Mouse (Mus musculus) testis, adult 2 months (tissue): ENCODE measurements around the gene Clca3b. TPM values are rescaled to one million over a fixed set of nuclear protein-coding genes. Genes with fewer than 3 reads are reported as not detected.

Source experiments
- H3K27ac ChIP-seq: fragments of 200-500 bp; 2 replicates; pipeline ENCODE4 v1.5.1; 2012; ENCODE audit warnings: low read depth, low read length; ENCODE audit not compliant: control insufficient read depth, insufficient read depth
- H3K27me3 ChIP-seq: fragments of 200-500 bp; 2 replicates; pipeline ENCODE4 v1.6.1; 2012; ENCODE audit warnings: mild to moderate bottlenecking, low read length, moderate library complexity; ENCODE audit not compliant: control insufficient read depth, insufficient read depth
- H3K36me3 ChIP-seq: fragments of 200-500 bp; 2 replicates; pipeline ENCODE4 v1.6.1; 2012; ENCODE audit warnings: mild to moderate bottlenecking, low read length; ENCODE audit not compliant: control insufficient read depth, insufficient read depth
- H3K4me1 ChIP-seq: fragments of 200-500 bp; 2 replicates; pipeline ENCODE4 v1.6.1; 2012; ENCODE audit warnings: low read length; ENCODE audit not compliant: control insufficient read depth, insufficient read depth
- H3K4me3 ChIP-seq: fragments of 200-500 bp; 2 replicates; pipeline ENCODE4 v1.5.1; 2012; ENCODE audit warnings: low read depth, mild to moderate bottlenecking, low read length, moderate library complexity, mixed read lengths; ENCODE audit not compliant: control insufficient read depth
- CTCF ChIP-seq: fragments of 200-500 bp; IDR thresholded peaks from 2 replicates; pipeline ENCODE4 v1.5.1; 2012; ENCODE audit warnings: low read depth, mild to moderate bottlenecking, inconsistent platforms, low read length, moderate library complexity; ENCODE audit not compliant: control insufficient read depth, insufficient read depth, insufficient replicate concordance
- POLR2A ChIP-seq: fragments of 200-500 bp; IDR thresholded peaks from 2 replicates; pipeline ENCODE4 v1.6.1; 2012; ENCODE audit warnings: low read depth, mild to moderate bottlenecking, inconsistent platforms, low read length, moderate library complexity; ENCODE audit not compliant: control insufficient read depth
- polyA plus RNA-seq: library from polyadenylated mRNA; depleted of rRNA; stranded (reverse); fragments of >200 nt; gene quantifications from 2 replicates; pipeline ENCODE4 v1.2.3, GENCODE M21; 2012; rRNA removed

Clca3b gene
- polyA plus RNA-seq, 1 experiment = 0.02 TPM

DNA sequence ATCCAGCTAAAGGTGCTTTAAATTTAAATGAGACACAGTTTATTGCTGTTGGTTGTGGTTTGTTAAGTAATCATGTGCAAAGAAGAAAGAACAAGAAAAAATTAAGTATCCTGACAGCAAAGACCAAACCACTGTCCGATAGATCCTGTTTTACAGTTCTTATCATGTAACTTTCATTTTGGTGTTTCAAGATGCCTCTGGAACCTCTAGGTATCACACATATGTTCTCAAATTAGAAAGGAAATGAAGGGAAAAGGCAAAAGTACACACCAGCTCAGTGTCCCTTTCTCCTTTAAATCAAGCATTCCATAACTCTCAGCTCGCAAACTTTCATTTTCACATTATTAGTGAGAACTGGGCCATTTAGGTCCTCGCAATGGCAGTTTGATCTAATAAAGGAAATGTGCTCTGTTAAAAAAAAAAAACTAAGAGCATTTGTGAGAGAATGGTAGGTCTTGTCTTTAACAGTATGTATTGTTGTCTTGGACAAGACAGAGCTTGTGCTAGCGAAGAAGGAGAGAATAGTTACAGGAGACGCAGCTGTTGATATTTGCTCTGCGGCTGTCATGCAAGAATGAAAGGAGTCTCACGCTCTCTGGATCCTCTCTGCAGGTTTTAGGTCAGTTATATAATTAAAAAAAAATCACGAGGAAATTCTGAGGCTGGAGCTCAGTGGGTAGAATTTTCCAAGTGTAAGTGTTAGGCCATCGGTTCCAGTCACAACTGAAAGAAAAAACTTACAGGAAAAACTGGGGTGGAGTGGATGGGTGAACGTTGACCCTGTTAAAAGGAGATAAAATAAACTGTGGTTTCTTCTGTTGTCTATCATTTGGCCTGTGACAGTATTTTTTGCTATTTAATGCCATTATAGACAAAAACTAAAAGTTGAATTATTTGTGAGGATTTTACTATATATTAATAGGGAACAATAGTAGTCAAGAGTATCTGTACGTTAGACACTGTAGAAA lies 63.7 kb downstream of the Clca3b start:
- TF ChIP-seq POLR2A = no peak
- no peak for TF ChIP-seq CTCF
- no peaks in the 10 kb centered on the region for H3K27me3 ChIP-seq

More for the DNA sequence above, 63.7 kb downstream of the Clca3b start:
- Histone ChIP-seq H3K36me3 (no peaks in the 10 kb centered on the region), H3K4me3 (no peak overlapping the region), H3K27ac (no peak overlapping the region), H3K4me1 (no peaks in the 10 kb centered on the region)

Other genes with a start within 250 kb of the Clca3b start
- gene Sh3glb1, start 129.0 kb downstream of the Clca3b start, polyA plus RNA-seq = 415 and 469 TPM in 2 replicates
- 1.5 and 1.6 TPM in 2 replicates for gene Clca3a1, start 88.4 kb downstream of the Clca3b start, polyA plus RNA-seq
- 0.12 and 2.5 TPM in 2 replicates for gene Clca3a2, start 29.9 kb downstream of the Clca3b start, polyA plus RNA-seq
- not detected in 2 replicates for gene Clca4b, start 83.2 kb upstream of the Clca3b start, polyA plus RNA-seq
- gene Clca4a, start 125.7 kb upstream of the Clca3b start, polyA plus RNA-seq = not detected in 2 replicates
- 0.13 and 0.14 TPM in 2 replicates for gene Clca1, start 183.4 kb upstream of the Clca3b start, polyA plus RNA-seq